Mouse (Mus musculus) cerebellum, postnatal 36 days (tissue): ENCODE results near the gene Dlx4.

ENCODE experiments used
- DNase-seq, 2 experiments: peaks; one replicate each; pipeline ENCODE4 v3.0.0; 2021 to 2022; ENCODE audit warnings: mixed read lengths in 2 of 2

The Dlx4 gene

GRCm38 (mm10) chr11:95102161-95102904 is 43.7 kb downstream of the Dlx4 start:
- no peak for DNase-seq

- DNase-seq: no peak
Observed at GRCm38 (mm10) chr11:95101071-95101788, 44.8 kb downstream of the Dlx4 start.

GRCm38 (mm10) chr11:95100393-95100792 is 45.7 kb downstream of the Dlx4 start:
- DNase-seq: no peak

- DNase-seq: no peak
Observed at GRCm38 (mm10) chr11:95098346-95099095, 47.5 kb downstream of the Dlx4 start.

- DNase-seq: no peak
Observed at GRCm38 (mm10) chr11:95097889-95098288, 48.2 kb downstream of the Dlx4 start.

GRCm38 (mm10) chr11:95096608-95097373 is 49.3 kb downstream of the Dlx4 start:
- no peak for DNase-seq

- no peak for DNase-seq
Observed at GRCm38 (mm10) chr11:95095596-95095995, 50.5 kb downstream of the Dlx4 start.

- DNase-seq: no peak
Observed at GRCm38 (mm10) chr11:95093077-95093476, 53.0 kb downstream of the Dlx4 start.
